Mouse (Mus musculus): Measurements from ENCODE around the gene Cx3cl1.

- TF ChIP-seq CTCF (IDR thresholded peaks at IDR 0.05; ENCODE audit: insufficient read depth, low read length) (no peak), POLR2A (IDR thresholded peaks at IDR 0.05; ENCODE audit: borderline replicate concordance, extremely low read depth, low read depth, low read length) (peak; percentile 94; the same call in 1 of the 2 replicates)
Observed at GRCm38 (mm10) chr8:94771941-94772670, at the start of gene Cx3cl1.

Data from lung, adult 2 months (tissue).